Mouse (Mus musculus) thymus, postnatal 10 days (tissue): ENCODE measurements around the gene Hdac7.

Source experiments
- DNase-seq, 2 experiments: peaks; one replicate each; pipeline ENCODE4 v3.0.0; 2021; ENCODE audit warnings: low spot score in 2 of 2

The Hdac7 gene

DNA sequence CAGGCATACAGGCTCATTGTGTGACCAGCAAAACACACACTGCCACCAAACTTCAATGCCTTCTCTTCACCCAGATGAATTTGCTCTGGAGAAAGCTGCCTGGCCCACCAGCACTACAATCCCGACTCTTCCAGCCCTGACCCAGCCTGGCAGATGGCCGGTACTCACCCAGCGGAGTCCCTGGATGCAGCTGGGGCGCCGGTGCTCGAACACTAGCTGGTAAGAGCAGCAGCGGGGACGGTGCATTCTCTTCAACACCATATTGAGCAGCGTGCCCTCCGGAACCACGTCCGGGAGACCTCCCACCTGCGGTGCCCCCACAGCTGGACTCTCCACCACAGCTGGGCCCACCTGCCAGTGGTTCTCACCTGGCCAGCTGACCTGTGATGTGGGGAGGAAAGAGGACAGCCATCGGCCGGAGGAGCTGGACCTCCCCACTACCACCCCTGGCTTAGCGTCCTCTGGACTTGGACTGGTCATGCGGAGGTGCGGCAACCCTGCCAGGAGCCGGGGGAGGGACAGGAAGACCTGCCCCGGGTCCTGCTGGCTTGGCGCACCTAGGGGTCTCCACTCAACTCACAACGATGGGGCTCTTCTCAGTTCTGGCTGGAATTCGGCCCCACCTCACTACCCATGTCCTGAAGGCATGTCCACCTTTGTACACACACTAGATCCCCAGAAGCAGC is 77.6 kb downstream of the Hdac7 start:
- no peak for DNase-seq

DNA sequence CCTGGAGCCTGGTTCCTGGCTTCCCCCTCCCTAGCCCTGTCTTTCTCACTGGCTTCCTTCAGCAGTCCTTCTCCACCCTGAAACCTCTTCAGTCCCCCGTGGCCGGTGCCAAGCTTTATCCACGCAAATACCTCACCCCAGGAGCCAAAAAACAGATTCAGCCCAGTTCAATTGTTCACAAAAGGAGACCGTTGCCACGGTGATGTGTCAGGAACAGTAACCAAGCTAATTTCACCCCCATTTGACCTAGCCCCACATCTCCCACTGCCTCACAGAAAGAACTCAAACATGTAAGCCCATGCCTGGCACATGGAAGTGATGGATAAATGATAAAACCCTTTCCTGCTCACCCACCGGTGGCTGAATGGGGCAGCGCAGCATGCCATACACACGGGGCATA is 78.1 kb downstream of the Hdac7 start:
- DNase-seq: no peak

DNA sequence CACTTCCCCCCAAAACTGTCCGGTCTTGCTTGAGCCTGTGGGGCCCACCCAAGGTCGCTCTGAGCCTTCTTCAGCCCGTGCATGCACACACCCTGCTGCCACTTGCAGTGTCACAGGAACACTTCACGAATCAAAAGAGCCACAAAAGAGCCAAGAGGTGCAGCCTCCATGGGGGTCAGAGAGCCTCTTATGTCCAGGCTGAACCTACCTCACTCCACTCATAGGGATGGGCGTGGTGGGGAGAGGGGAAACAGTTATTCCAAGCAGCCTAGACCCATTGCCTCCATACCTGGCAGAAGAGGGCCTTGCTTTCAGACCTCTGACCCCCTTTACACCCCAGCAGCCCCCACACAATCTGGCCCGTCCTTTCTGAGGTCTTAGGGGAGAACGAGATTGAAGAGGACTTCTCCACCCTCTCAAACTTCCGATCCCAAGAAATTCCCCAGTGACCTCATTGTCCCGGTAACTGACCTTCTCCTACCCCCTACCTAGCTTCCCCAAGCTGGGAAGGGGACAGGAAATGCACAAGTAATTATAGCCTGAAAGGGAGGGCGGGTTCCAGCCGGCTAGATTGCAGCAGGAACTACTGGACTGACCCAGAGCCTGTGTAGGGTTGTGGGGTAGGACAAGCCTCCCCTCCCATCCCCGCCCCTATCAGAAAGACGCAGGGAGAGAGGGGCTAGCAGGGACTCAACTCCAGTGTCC is 79.1 kb downstream of the Hdac7 start:
- DNase-seq: no peak

DNA sequence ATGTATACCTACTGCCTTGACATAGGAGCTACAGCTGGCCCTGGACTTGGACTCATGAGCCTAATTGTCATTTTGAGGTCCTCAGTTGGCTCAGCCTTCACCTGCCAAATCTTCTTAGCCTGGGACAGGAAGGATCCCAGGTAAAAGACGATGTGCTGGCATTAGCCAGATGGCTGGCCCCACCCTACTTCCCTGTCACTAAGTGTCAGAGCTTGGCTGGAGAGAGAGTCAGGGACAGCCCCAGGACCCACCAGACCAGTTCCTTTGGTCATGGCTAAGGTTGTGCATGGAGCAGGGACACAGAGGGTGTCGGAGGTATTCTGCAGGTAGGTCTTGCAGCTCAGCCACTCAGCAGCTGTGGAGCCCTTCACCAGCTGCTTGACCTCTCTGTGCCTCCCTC is 79.8 kb downstream of the Hdac7 start:
- DNase-seq: no peak

DNA sequence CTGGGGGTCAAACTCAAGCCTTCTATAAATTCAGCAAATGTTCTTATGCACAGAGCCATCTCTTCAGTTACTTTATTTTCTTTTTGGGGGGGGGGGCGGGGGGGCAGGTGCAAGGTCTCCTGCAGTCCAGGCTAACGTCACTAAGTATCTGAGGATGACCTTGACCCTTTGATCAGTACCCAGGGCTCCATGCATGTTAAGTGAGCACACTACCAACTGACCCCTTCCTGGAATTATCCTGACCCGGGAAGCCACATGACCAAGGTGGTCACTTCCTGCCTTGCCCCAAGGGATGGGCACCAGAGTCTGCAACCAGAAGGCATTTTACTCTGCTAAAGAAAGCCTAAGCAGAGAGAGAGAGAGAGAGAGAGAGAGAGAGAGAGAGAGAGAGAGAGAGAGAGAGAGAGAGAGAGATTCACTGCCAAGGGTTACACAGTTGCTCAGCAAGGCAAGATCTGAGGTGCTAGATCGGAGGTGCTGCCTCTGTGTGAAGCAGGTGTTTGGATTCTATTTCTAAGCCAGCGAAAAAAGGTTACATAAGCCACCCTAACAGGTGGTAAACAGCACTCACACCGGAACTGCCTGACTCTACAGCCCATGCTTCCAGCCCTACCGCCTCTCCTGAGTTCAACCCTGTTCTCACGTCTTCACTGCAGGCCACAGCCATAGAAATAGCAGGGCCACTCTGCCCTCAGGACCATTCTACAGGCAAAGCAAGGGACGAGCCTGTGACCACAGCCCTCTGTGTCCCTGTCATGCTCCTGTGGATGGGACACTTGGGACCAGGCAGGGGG is 80.8 kb downstream of the Hdac7 start:
- no peak for DNase-seq

DNA sequence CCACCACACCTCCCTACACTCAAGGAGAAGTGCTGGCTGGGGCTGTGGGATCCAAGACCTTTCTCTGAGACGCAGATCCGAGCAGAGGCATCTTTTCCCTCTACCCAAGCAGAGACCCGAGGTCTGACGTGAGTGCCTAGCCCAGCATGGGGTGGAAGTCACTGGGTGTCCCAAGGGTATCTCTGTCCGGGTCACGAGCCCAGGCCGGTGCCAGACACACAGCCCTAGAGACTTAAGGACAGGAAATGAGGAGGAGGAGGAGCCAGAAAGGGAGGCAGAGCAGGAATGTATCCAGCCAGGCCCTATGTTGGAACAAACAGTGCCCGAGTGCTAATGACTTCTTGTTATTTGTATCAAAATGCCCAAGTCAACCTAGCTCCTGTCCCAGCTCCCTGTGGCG is 81.6 kb downstream of the Hdac7 start:
- DNase-seq: no peak

DNA sequence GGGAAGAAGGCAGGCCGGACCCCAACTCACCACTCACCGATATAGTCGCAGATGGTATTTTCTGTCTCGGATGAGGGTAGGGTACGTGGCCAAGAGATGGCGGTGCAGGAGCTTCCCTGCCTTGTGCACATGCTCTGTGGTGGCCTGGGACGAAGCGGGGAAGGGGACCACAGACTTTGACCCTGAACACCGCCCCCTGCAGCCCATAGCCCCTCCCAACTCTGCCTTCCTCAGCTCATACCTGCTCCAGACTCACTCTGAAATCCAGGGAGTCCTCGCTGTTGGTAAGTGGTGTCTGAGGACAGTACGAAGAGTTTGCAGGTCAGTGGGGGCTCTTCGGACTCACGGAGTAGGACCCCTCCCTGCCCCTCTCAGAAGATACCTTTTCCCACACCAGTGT is 82.9 kb downstream of the Hdac7 start:
- DNase-seq: no peak

DNA sequence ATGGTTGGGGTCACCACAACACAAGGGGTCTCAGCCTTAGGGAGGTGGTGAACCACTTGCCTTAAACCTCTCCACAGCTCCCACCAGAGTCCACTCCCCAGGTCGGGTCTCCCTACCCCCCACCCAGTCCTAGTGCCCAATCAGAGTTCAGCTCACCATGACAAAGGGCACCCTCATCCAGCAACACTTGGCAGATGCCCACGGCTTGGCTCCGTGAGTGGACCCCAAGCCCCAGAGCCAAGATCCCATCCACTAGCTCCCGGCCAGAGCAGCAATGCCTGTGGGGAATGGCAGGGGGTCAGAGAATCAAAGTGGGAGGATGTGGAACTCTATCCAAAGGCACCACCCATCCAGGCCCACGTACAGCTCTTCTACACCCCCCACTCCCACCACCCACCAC is 83.3 kb downstream of the Hdac7 start:
- DNase-seq: no peak

DNA sequence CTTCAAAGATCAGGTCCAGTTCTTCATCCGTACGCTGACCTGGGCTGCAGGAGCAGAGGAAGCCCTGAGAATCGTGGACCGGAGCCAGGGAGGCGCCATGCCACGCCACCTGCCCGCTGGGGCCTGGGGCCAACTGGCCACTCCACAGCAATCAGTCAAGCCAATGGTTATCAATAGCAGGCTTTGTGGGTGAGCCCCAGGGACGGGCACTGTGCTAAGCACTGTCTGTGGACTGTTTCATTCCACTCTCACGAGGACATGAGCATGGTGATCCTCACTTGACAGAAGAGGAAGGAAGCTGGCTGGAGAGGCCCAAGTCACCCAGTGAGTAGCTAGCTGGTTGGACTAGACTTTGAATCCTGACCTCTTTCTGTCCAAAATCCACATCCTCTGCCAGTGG is 84.3 kb downstream of the Hdac7 start:
- DNase-seq: no peak

DNA sequence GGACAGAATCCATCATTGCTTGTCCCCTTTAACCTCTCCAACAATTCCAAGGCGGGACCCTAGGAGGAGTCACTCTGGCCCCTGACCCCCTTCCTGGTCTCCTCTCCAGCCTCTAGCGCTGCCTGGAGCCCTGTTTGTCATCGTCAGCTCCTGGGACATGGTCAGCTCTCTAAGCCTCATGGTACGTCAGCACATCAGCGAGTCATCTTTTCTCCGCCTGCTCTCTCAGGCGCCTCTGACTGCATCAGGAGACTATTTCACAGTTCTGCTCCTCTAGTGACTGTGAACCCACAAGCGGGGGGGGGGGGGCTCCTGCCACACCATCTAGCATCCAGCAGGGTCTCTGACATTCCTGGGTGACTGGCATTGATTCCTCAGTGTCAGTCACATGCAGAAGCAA is 88.9 kb downstream of the Hdac7 start:
- DNase-seq: no peak

DNA sequence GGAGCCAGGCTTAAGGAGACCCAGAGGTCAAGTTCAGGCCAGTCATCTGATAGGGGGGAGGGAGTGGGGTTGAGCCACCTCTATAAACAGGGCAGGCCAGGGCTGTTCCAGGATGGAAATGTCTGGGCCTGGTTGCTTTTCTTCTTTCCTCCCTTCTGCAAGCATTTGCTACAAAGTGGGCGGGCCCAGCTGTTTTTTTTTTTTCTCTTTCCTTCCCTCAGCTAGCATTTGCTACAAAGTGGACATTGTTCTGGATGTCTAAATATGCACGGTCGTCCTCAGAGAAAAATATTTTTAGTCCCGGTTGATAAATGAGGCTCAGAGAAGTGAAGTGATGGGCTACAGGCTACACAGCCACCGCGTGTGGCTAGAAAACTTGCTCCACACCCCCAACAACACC is 89.8 kb downstream of the Hdac7 start:
- no peak for DNase-seq

DNA sequence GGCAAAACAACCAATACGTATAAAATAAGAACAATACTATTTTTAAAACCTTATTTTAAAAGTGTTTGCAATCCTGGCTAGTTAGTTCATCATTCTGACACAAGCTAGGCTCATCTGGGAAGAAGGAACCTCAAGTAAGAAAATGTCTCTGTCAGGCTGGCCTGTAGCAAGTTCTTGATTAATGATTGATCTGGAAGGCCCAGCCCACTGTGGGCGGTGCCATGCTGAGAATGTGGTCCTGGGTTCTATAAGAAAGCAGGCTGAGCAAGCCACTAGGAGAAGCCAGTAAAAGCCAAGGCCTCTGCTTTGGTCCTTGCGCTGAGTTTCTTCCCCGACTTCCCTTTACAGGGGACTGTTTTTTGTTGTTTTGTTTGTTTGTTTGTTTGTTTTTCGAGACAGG is 91.8 kb downstream of the Hdac7 start:
- DNase-seq: no peak

DNA sequence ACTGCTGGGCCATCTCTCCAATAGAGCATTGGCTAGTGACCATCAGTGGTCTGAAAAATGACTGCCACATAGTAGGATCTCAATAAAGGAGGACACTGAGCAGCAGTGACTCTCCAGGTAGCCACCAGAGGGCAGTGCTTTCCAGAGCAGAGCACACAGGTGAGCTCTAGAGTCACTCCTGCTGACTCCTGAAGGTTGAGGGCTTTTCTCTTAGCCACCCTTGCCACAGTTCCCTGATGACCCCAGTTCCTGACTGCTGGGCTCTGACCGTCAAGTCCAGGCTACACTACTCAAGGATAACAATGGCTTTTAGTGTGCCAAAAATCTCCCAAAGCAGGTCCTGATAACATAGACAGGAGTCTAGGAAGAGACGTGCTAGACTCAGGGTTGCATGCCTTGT is 92.6 kb downstream of the Hdac7 start:
- DNase-seq: peak in 1 of 2 experiments; percentile 69

DNA sequence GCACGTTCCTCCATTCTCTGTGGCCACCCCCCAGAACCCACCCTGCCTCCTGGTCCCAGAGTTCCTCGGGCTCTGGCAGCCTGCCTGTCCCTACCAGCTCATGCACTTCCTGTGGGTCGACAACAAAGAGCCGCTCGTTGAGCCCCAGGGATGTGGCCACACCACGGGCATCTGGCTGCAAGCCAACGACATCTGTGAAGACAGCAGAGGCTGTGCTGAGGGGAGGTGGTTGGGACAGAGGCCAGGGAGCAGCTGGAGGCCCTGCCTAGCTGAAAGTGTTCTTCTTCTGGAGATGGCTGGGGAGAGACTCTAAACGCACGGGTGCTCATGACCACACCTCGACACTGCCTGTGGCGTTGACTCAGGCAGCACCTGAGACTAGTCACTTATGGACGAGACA is 93.6 kb downstream of the Hdac7 start:
- peak; percentile 70 to 75 for DNase-seq

DNA sequence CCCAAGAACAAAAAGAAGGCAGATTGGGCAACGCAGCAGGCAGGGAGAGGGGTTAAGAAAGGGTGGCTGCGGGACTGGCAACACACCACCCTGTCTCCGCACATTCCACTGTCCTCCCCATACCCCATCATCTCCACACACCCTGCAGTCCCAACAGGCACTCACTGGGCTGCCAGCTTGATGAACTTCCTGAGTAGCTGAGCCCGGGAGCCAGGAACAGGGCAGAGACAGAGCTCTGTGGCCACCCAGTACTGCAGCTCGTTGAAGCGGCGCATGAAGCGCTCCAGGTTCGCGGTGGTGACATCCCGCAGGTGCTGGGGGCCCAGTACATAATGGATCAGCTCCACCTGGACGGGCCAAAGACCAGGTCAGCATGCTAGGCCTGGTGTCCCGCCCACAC is 94.5 kb downstream of the Hdac7 start:
- DNase-seq: peak in 1 of 2 experiments; percentile 54

DNA sequence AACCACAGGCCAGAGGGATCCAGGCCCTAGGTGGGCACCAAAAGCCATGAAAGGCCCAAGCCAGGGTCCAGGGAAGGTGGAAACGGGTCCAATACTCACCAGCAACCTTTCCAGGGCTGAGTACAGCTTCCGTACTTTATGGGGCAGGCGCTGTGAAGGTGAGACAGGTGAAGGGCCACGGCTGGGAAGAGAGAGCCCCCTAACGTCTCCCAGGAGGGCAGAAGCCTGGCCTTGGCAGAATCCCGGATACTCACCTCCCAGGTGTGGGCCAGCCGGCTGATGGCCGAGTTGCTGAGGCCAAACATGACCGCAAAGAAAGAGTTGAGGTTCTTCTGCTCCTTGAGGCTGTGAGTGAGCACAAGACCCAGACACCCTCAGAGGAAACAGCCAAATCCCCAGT is 94.9 kb downstream of the Hdac7 start:
- no peak for DNase-seq

DNA sequence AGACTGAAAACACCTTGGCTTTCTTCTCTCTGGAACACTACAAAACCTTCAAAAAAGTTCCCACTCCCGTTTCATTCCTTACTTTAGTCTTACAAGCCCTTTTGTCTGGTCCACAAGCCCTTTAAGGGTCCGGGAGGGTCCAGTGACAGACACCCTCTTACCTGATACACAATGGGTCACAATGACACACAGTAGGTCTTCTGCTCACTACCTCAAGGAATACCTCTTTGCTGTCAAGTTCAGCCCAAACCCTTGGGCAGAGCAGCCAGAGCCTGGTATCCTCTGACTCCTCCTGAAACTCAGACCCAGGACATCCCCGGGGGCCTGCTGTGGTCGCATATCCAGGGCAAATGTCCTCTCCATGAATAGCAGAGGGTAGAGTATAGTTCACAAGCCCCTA is 95.3 kb downstream of the Hdac7 start:
- no peak for DNase-seq

DNA sequence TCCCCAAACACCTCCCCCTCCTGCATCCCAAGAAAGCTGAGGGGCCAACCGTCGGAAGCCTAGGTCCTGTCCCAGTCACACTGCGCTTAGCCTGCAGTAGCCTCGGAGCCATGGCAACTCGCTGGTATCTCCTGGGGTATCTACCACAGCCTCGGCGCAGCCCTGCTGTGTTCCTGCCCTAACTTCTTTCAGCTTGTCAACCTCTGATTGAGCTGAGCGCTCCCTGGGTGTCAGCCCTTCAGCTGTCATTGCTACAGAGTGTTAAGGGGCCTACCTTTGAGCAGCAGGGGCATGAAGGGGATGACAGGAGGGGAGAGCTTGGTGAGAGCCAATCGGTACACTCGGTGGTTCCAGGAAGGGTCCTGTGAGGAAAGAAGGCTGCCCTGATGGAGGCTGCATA is 96.0 kb downstream of the Hdac7 start:
- peak; percentile 77 to 82 for DNase-seq

DNA sequence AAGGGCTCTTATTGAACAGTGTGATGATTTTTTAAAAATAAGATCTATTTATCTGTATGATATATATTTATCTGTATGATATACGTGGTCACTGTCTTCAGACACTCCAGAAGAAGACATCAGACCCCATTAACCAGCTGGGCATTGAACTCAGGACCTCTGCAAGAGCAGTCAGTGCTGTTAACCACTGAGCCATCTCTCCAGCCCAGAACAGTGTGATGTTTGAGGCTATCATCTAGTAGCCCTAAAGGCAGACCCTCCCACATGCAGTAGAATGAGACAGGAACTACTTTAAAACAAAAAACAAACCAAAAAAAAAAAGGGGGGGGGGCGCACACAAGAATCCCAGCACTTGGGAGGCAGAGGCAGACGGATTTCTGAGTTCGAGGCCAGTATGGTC is 96.8 kb downstream of the Hdac7 start:
- no peak for DNase-seq

DNA sequence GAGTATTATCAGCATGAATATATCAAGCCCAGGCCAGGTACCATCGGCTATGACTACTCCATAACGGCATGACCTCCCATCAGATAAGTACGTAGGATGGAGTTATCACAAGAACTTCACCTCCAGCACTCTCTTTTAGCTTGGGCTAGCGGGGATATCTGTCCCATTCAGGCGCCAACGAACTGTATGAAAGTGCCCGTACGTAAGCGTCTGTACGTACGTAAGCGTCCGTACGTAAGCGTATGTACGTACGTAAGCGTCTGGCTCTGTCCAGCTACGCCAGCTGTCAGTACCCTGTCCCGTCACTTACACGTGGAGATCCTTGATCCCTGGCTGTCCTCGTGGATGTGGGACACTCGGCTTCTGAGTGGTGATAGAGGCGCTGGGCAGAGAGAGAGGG is 97.6 kb downstream of the Hdac7 start:
- DNase-seq: no peak

DNA sequence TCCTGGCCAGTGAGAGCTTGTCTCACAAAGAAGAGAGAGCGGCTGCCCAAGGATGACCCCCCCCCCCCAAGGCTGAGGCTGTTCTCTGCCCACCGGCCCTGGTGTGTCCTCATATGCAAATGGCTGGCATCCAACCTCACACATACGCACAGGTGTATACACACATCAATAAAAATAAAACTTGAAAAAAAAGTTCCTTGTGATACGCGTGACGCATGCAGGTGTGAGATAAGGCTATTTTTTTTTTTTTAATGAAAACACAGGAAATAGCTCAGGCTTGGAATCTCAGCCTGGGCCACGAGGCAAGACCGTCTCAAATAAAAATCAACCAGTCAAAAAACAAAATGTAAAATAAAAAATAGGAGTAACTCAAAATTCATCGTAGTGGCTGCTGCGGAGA is 98.0 kb downstream of the Hdac7 start:
- no peak for DNase-seq

DNA sequence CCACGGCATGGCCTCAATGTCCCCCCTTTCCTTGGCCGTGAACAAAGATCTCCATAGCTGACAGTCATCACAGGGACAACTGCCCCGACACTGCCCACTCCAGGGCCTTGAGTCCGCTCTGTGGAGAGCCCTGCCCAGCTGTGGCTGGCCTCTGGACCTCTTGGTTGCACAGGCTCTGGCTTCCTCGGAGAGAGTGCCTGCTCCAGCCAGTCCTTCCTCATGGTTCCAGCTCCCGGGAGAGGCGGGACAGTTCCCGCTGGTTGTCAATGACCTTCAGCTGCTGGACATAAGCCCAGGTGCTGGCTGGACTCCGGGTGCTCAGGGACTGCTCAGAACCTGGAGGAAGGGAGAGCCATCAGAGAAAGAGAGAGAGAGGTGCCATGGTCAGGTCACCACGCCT is 99.0 kb downstream of the Hdac7 start:
- no peak for DNase-seq

DNA sequence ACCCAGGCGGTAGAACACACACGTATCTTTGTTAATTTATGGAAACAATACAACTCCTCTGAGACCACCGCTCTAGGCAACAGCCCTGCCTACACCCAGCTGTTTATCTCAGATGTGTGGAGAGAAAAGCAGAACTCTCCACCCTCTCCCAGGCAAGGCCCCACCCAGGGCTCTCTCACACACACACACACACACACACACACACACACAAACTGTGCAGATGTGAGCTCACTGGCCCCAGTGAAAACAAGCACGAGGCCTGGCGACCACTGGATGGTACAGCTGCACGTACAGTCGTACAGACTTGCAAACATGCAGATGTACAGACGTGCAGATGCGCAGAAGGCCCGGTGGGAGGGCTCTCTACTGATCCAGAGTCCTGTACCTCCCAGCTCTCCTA is 99.4 kb downstream of the Hdac7 start:
- DNase-seq: peak; percentile 68 to 70
